Mouse (Mus musculus) frontal cortex, postnatal 10 days (tissue): ENCODE results near the gene Rps6ka3.

Experiments used
- DNase-seq, 2 experiments: peaks; one replicate each; pipeline ENCODE4 v3.0.0; 2022; ENCODE audit warnings: low spot score in 2 of 2, mixed read lengths in 1 of 2

Gene Rps6ka3

DNA sequence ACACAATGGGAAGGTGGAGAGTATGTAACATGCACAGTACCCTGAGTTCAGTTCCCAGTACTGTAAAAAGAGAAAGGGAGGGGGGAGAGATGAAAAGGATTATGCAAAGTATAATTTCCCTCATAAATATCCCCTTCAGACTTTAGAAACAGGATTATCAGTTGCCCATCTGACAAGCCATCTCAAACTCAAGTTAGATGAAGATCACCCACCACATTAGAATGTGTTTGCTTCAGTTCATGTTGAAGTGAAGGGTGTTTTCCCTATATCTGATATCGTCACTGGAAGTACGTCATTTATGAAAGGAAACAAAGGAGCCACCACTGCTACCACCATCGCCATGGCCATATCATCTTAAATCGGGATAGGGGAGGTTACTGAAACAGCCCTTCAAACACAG lies at the start of gene Rps6ka3:
Rps6ka3 (plus strand) TSS at position 301 of the 400 bp plus-strand sequence.
- DNase-seq: no peak

DNA sequence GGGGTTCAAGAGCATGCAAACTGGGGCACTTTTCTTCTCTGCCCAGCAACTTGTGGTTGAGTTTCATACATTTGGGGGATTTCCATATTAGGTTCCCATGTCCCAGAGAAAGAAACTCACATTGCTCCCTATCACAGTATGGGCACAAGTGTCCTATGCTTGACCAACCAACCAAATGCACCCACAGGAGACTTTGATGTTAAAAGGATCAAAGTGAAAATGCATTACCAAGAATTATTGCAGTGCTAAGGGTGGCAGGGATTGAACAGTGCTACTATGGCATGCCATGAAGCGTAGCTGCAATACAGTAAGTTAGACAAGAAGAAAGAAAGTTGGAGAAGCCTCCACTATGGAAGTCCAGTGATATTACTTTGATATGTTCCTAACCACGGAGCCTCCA lies 40.9 kb upstream of the Rps6ka3 start:
- DNase-seq: no peak

DNA sequence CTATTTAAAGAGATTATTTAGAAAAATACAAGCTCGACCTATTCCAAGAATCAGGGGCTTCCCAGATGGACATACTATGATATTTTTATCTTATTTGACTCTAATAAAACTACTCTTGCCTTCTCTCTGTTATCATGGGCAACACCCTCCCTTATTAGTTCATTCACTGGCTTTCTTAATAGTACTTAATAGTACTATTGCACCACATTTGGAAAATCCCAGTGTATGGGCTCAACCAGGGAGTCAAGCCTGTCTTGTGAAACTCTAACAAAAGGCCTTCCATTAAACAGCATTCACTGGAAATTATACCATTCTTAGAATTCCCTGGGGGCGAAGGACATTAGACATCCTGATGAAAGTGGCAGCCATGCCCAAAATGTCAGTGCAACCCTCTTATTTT lies 38.5 kb upstream of the Rps6ka3 start:
- no peak for DNase-seq

DNA sequence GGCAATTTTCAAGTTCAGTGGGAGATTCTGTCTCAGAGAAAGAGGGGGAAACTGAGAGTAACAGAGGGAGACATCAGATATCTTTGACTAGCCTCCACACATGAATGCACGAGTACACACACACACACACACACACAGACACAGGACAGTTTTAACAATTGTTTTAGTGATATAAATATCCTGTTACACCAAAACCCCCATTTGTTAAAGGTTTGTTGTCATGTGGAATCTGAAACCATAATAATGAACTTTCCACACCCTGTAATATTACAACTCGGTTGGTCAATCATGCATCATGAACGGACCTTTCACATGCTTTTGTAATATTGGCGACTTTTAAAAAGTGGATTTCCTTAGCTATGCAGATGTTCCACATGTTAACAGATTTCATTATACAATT lies 18.5 kb upstream of the Rps6ka3 start:
- no peak for DNase-seq

DNA sequence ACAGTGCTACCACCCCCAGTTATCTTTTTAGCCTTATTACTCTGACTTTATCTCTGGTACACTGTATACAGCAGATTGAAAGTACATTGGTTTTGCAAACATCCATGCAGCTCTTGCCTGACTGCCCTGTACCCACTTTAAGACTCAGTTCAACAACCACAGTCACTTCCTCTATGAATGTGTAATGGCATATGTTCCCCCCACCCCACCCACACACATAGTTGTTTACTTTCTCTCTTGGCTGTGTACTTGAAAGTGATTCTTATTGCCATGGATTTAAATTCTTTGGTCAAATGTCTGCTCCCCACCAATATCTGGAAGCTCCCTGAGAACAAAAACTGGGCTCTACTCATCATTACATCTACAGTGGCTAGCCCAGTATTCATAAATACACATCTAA lies 10.6 kb upstream of the Rps6ka3 start:
- no peak for DNase-seq

DNA sequence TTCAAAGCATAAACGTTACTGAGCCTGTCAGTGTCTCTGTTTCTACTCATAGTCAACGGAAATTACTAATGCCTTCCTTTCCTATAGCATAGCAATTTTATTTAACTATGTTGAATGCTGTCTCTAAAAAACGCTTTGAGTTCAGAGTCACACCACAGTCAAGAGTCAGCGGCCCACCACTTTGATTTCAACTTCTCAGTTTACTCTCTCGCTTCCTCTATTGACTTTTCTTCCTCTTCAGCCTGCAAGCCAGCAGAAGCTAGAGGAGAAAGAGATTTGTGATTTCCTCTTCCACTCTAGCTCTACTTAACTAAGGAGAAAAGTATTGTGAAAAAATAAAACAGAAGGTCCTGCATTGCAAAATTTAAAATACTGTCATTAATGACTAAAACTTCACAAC lies 10.0 kb upstream of the Rps6ka3 start:
- DNase-seq: no peak

DNA sequence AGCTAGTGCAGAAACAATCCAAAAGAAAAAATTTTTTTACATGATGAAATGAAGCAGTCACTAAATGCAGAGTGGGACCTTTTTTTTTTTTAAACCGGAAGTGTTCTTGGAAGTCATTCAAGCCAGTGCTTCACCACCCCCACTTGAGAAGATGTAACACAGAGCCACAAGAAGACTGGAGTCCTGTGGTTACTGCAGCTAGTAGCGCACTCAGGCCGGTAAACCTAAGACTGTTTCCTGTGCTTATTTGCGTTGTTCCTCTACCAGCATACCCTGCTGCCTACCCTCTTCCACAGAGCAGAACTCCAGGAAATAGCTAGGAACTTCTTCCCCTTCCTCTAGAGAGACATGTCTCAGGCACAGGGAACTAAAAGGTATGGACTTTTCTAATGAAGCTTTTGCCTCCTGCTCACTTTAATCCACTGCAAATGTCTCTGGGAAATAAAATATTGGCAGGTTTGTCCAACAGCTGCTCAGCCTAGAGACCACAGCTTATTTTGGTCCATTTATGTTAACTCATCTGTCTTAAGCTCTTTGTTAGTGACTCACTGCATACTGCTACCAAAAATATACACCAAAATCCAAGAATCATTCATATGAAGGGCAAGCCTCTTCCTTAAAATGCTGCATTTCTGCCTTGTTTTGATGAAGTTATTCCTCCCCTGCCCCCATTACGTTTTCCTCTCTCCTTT lies 931 bp downstream of the Rps6ka3 start:
- no peak for DNase-seq

DNA sequence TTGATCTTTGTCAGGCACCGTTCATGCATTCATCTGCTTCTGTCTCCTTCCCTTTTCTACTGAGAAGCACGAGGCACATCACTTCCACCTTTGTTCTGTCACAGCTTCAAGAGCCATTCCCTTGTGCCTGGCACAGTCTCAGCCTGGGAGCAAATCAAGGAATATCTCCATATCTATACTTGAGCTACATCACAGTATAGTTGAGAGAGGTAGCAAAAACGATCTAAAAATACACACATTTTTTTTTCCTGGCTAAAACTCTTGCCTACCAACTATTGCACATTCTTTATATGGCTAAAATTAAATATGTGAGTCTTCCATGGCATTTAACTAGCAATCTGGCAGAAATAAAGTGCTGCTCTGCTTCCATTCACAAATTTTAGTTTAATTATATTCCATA lies 5.1 kb downstream of the Rps6ka3 start:
- no peak for DNase-seq

DNA sequence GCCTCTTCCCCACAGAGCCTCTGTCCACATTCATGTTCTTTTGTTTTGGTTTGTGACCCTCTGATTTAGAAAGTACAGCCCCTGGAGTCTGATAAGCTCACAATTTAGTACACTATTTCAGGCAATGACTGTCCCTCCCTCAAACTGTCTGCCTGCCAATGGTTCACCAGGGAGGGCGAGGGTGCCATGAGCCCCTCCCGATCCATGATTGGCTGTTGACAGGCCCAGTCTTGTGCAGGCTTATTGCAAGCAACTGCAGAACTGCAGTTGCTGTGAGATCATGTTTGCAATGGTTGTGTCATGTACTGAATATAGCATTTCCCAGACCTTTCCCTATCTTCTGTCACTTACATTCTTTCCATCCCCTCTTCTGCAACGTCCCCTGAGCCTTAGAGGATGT lies 12.4 kb downstream of the Rps6ka3 start:
- no peak for DNase-seq

DNA sequence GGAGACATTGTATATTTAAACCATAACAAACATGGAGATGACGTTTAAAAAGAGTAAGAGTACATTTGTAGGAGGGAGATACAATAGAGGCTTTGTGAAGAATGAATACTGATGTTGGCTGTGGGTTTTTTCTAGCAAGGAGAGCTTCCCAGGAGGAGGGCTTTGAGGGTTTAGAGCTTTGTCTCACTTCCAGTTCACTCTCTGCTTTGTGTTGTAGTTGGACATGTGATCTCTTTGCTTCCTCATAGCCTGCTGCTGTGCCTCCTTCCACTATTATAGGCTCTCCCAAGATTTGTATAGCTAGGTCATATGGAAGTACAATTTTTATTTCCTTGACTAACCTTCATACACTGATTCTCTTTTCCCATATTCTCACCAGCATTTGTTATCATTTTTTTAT lies 27.2 kb downstream of the Rps6ka3 start:
- DNase-seq: no peak

DNA sequence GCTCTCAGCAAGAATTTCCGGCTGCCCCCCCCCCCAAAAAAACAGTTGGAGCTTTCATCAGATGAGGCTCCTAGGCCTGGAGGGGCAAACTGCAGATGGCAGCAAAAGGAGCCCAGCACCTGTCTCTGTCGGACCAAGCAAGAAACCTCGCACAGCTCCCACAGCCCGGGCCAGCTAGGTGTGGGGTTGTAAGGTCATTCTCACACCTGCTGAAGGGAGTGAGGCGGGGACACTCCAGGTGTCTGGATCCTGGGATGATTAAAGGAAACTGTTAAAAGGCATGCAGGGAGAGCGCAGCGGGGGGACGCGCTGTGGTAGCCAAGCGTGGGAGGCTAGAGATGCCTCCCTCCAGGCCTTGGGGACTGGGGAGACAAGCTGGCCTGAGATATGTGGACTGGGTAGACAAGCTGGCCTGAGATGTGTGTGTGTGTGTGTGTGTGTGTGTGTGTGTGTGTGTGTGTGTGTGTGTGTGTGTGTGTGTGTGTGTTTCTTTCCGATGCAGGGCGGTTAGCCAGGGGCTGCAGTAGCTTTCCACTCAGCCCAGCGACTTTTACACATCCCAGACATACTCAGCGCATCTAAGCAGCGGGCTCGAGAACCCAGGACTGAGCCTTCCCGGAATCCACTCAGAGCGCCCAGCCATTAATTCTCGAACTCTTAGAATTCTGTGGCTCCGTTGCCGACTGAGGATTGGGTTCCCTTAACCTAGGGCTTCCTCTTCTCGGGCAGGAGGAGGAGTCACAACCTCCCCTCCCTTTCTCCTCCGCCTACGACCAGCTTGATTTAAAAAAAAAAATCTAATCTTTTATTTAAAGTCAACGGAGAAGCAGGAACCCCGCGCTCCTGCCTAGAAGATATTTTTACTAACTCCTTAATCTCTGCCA lies 44.1 kb downstream of the Rps6ka3 start:
- peak; percentile 6 to 14 for DNase-seq

DNA sequence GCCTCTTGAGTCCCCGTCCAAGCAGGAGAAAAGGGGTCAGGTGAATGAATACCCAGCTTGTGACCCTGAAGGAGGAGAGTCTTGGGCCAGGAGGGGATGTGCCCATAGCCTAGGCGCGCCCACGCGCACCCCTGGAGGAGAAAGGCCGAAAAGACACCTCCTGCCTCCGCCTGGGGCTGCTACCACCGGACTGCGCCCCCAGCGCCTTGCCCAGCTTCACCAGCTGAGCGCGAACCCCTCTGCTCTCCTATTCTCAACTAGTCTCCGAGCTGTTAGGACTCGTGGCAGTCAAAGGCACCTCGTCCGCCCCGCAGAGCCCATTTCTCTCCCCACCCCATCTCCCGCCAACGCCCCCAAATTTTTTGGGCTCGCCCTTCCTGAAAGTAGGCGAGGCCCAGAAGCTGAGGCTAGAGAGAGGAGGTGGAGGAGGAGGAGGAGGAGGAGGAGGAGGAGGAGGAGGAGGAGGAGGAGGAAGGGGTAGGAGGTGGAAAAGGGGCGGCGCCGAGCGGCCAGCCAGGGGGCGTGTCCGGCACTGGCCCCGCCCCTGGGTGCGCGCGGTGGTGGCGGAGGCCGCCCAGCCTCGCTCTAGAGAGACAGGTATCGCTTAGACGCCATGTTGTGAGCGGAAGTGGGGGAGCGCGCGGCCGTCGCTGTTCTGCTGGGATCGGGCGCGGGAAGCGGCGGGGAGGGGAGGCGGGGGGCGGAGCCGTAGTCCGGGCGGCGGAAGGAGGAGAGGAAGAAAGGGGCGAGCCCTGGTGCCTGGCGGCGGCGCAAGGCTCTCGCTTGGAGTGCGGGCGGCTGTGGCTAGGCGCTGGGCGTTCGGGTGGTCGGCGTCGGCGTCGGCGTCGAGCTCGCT lies 45.2 kb downstream of the Rps6ka3 start:
- peak; percentile 69 to 81 for DNase-seq

DNA sequence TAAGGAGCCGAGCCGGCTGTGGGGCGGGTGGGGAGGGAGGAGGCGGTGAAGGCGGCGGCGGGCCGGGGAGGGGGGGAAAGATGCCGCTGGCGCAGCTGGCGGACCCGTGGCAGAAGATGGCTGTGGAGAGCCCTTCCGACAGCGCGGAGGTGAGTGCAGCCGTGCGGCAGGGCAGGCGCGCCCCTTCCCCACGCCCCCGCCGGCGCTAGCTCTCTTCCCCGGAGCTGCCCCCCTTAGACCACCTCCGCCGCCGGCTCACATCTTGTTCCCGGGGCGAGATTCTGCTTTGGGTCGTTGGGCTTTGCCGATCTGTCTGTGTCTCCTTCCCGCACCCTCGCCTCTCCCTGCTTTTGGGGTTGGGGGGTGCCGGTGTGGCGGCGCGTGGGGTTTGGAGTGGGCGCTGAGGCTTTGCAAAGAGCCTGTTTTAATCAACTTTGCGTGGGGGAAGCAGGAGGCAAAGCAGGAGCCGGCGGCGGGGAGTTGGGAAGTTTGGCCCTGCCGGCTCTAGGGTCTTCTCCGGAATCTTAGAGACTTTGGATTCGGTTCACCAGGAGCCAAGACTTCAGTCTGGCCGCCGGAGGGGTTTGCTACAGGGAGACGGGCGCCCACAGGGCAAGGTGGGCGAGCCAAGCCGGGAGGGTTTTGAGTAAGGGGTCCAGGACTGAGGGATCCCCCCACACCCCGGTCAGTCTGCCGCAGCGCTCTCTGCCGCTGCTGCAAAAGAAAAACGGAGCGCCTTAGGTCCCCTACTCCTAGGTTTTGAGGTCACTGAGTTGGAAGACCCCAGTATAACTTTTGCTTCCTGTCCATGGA lies 46.1 kb downstream of the Rps6ka3 start:
- DNase-seq: peak; percentile 5 to 30

DNA sequence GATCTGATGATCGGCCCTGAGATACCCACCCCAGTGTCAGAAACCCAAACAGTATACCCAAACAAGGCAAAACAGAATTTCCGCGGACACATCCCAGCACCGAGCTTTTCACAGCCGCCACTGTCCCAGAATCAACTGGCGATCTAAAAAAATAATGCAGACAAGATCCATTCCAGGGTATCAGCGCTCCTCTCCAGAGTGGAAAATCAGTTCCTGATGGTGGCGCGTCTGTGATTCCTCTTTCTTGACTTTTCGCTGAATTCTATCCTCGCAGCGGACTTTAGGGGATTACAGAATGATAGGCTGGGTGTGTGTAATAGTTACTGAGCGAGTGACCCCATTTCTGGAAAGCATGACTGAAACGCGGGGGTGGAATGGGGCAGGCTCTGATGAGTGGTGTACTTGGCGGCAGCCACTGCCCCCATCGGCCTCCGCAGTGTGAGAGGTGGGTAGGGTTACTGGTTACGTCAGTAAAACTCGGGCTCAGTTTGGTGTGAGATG lies 46.9 kb downstream of the Rps6ka3 start:
- peak; percentile 4 to 17 for DNase-seq

DNA sequence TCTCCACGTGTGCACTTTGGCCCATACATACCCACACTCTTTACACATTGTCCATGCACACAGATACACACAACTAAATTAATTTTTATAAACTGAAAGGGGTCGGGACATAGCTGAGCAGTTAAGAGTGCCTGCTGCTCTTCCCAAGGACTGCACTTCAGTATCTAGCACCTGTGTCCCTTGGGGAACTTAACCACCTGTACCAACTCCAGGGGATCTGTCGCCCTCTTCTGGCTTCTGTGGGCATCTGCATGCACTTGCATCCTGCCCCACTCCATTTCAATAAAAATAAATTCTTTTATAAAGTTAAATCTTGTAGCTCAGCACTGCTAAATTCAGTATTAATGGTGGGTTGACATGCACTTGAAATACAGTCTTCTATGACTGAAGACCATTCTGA lies 54.6 kb downstream of the Rps6ka3 start:
- no peak for DNase-seq

DNA sequence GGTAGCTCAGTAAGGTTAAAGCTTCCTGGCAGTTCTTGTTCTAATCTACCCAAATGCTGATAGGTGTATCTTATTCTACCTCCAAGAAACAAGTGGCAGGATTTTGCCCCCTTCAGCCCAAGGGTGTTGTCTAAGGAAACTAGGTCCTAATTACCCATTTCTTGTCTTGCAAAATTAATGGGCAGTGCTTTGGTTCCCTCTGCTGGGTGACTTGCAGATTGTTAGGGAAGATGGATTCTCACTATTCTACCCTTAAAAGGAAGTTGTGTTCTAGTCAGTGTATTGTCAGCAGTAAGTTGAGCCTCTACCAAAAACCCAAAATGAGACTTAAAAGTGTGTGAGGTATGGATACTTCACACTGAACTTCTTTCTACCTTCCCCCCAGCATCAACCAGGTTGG lies 59.0 kb downstream of the Rps6ka3 start:
- peak; percentile 6 to 19 for DNase-seq

DNA sequence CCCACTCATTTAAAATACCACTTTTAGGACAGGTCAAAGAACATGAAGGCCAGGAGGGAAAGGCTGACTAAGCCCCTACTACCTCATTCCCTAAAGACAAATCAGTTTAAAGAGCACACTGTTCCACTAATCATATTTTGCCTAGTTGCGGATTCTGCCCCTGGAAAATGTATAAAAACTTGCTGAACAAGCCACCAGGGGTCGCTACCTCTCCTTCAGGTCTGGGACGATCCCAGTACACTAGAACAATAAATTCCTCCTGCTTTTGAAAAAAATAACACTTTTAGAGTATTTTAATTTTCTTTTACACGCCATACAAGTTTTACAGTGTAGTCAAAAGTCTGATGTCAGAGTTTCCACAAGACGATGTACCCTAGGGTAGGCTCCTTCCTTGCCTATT lies 76.7 kb downstream of the Rps6ka3 start:
- DNase-seq: no peak

DNA sequence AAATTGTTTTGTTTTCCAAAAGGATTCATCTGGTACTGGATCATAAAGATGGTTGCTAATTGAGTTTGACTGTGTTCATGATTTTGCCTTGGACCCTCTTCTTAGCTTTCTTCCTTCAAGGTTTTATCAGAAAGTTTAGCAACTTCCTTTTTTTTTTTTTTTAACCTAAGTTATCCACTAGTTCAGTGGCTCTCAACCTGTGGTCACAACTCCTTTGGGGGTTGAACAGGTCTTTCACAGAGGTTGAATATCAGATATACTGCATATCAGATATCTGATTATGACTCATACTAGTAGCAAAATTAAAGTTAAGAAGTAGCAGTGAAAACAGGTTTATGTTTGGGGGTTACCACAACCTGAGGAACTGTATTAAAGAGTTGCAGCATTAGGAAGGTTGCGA lies 85.8 kb downstream of the Rps6ka3 start:
- no peak for DNase-seq

DNA sequence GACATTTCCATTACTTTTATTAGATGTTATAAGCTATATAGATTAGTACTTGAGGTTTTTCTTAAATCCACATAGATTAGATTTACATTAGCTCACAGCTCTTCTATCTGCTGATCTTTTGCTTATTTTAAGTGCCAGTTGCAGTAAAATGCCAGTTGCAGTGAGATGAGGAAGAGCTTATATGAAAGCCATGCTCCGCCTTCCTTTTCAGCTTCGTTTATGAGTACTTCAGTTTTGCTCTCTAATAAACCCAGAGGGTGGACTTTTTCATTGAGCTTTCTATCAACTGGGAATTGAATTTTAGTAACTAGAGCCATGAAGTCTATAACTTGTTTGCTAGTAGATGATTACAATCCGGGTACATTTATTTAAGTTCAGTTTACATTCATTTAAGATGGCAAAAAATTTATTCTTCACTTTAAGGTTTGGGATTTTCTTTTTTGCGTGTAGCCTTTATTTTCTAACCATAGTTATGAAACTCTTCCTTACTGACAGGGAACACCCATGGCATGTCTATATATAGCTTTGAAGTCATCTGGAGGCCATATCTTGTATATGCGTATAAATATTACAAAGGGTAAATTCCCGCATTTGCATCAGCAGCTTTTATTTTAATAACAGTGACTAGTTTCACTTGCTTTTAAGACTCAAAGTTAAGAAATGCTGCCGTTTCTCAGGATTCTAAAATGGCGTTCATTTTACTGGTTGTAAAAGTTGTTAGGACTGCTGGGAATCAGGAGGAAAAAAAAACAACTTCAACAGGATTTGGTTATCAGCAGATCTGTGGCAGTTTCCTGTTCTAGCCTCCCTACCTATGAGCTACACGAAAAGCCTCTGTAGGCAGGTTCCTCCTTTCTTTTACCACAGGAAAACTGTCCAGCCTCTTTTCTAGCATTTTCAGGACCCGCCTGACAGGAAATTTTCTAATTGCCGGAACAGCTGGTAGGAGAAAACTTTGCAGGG lies 92.5 kb downstream of the Rps6ka3 start:
- no peak for DNase-seq

DNA sequence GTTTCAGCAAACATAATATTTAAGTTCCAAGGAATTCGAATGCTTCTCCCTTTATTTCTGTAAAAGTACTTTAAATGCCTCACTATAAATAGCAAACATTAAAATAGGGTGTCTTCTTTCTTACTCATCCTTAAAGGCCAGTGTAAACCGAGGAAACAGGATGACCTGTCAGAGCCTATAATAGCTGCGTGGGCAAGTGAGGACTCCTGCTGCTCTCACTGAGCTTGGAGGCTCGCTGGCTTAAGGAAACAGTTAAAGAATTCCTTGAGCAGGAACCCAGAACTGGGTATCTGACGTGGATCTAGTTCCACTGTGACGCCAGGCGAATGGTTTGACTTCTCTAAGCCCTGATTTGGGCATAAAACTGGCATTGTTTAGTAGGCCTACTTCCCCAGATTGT lies 105.2 kb downstream of the Rps6ka3 start:
- DNase-seq: no peak
